In the genomic region with DNA sequence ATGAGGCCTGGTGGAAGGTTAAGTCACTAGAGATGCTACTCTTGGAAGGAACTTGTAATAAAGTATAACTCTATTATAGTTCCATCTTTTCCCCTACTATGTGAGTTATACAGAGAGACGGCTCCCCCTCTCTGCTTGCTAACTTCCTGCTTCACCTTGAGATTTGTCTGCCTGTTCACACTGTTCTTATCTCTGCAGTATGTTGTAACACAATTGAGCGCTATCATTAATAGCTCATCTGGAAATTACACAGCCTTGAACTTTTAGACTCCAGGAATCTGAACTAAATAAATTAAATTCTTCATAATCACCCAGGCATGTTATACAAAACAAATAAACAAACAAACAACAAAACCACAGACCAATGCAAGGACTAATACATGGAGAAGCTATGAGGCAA, we compare ENCODE assay signal across 25 mouse cellular contexts. TPM values are rescaled to one million over a fixed set of nuclear protein-coding genes. Genes with fewer than 3 reads are reported as not detected.
DNase-seq lines count a peak whose midpoint lies in the region; ATAC-seq and TF ChIP-seq lines count a peak whose summit lies in the region.
"Had no signal": no experiment of that assay in that cellular context is flagged by ENCODE, and none has a peak within 500 bp of the region (broad histone marks: within the 10 kb centered on the region; RNA-seq: fewer than 3 reads in every experiment).

No protein-coding gene starts in this region.

- no peaks in the 10 kb centered on the region for H3K36me3 ChIP-seq in intestine, embryonic 15.5 days
- H3K36me3 ChIP-seq in intestine, postnatal 0 days (ENCODE audit: control insufficient read depth, insufficient read depth), result no peaks in the 10 kb centered on the region
- H3K36me3 ChIP-seq in liver, adult 2 months (ENCODE audit: control insufficient read depth, insufficient read depth, low read length), result peaks cover 3% of the 10 kb centered on the region
- no peaks in the 10 kb centered on the region for H3K36me3 ChIP-seq in liver, embryonic 12.5 days
- H3K36me3 ChIP-seq in intestine, embryonic 16.5 days (ENCODE audit: control insufficient read depth, insufficient read depth, low read length), result no peaks in the 10 kb centered on the region
- H3K36me3 ChIP-seq: G1E had no signal

- H3K9me3 ChIP-seq in intestine, embryonic 15.5 days, result no peaks in the 10 kb centered on the region
- no peaks in the 10 kb centered on the region for H3K9me3 ChIP-seq in intestine, postnatal 0 days (ENCODE audit: control insufficient read depth)
- H3K9me3 ChIP-seq in liver, embryonic 12.5 days (replicated peaks), result no peaks in the 10 kb centered on the region
- H3K9me3 ChIP-seq in intestine, embryonic 16.5 days (ENCODE audit: control insufficient read depth, low read length), result no peaks in the 10 kb centered on the region

- no peaks in the 10 kb centered on the region for H3K79me2 ChIP-seq in liver, adult 2 months (ENCODE audit: control insufficient read depth, insufficient read depth, low read length)

- no peak for TF ChIP-seq CTCF in intestine, postnatal 0 days (IDR thresholded peaks at IDR 0.05; ENCODE audit: low read depth)
- TF ChIP-seq CTCF in liver, adult 2 months (IDR thresholded peaks at IDR 0.05; ENCODE audit: low read depth, low read length), result no peak

- no peak for TF ChIP-seq POLR2A in liver, adult 2 months (IDR thresholded peaks at IDR 0.05; ENCODE audit: extremely low read depth, insufficient read depth, low read length)

- ATAC-seq in intestine, embryonic 15.5 days, result peak; percentile 80
- ATAC-seq in intestine, postnatal 0 days, result no peak; the same call in 1 of the 2 replicates
- no peak for ATAC-seq in liver, embryonic 12.5 days
- peak; percentile 88 for ATAC-seq in intestine, embryonic 16.5 days
- ATAC-seq: activated CD4-positive, CD25-positive, alpha-beta regulatory T cell, adult 4 months; CD4-positive, CD25-positive, alpha-beta regulatory T cell, adult 4 months; Patski had no signal

- no peak overlapping the region for H3K9ac ChIP-seq in intestine, embryonic 15.5 days
- no peak overlapping the region for H3K9ac ChIP-seq in intestine, postnatal 0 days (ENCODE audit: low read depth, low read length)
- H3K9ac ChIP-seq in liver, adult 2 months (ENCODE audit: low read depth, low read length), result no peak overlapping the region
- no peak overlapping the region for H3K9ac ChIP-seq in liver, embryonic 12.5 days
- H3K9ac ChIP-seq in intestine, embryonic 16.5 days (ENCODE audit: low read depth, low read length), result no peak overlapping the region

- DNase-seq in liver, adult 2 months (ENCODE audit: extremely low read depth, low read depth, low spot score), result peak; percentile 74
- no peak for DNase-seq in lung, postnatal 36 days
- DNase-seq: adrenal gland, adult 2 months; adrenal gland, adult 8-10 months; adrenal gland, postnatal 10 days; adrenal gland, postnatal 14 days; adrenal gland, postnatal 25 days; adrenal gland, postnatal 36 days; B cell, adult 2 months; cerebellum, adult 11 months; cerebellum, adult 11-12 months; cerebellum, adult 18-20 months had no signal

- no peaks in the 10 kb centered on the region for H3K27me3 ChIP-seq in intestine, embryonic 15.5 days (replicated peaks)
- H3K27me3 ChIP-seq in intestine, postnatal 0 days (replicated peaks; ENCODE audit: control insufficient read depth, insufficient read depth, low read length), result no peaks in the 10 kb centered on the region
- no peaks in the 10 kb centered on the region for H3K27me3 ChIP-seq in liver, adult 2 months (ENCODE audit: control insufficient read depth, insufficient read depth, low read length)
- H3K27me3 ChIP-seq in liver, embryonic 12.5 days (replicated peaks), result no peaks in the 10 kb centered on the region
- no peaks in the 10 kb centered on the region for H3K27me3 ChIP-seq in intestine, embryonic 16.5 days (replicated peaks; ENCODE audit: control insufficient read depth, insufficient read depth, low read length)

- no peak overlapping the region for H3K27ac ChIP-seq in intestine, embryonic 15.5 days
- no peak overlapping the region for H3K27ac ChIP-seq in intestine, postnatal 0 days (ENCODE audit: low read depth, low read length)
- no peak overlapping the region for H3K27ac ChIP-seq in liver, adult 2 months (replicated peaks; ENCODE audit: insufficient read depth, low read depth, low read length)
- no peak overlapping the region for H3K27ac ChIP-seq in liver, embryonic 12.5 days
- H3K27ac ChIP-seq in intestine, embryonic 16.5 days (ENCODE audit: low read length), result no peak overlapping the region

- no peaks in the 10 kb centered on the region for H3K4me1 ChIP-seq in intestine, embryonic 15.5 days (replicated peaks)
- H3K4me1 ChIP-seq in intestine, postnatal 0 days (replicated peaks; ENCODE audit: control insufficient read depth, insufficient read depth, low read length), result no peaks in the 10 kb centered on the region
- H3K4me1 ChIP-seq in liver, adult 2 months (ENCODE audit: control insufficient read depth, insufficient read depth, low read length), result peaks cover 2% of the 10 kb centered on the region; the same call in 1 of the 2 replicates
- no peaks in the 10 kb centered on the region for H3K4me1 ChIP-seq in liver, embryonic 12.5 days
- no peaks in the 10 kb centered on the region for H3K4me1 ChIP-seq in intestine, embryonic 16.5 days (ENCODE audit: control insufficient read depth, insufficient read depth, low read length)

- WGBS in intestine, embryonic 15.5 days, result 69% methylated on average over 2 of the region's 2 CpGs
- 31% methylated on average over 2 of the region's 2 CpGs for WGBS in intestine, postnatal 0 days
- WGBS in liver, adult 2 months, result 19% methylated on average over 2 of the region's 2 CpGs
- WGBS in liver, embryonic 12.5 days (ENCODE audit: insufficient replicate concordance), result 65% methylated on average over 2 of the region's 2 CpGs
- 54% methylated on average over 2 of the region's 2 CpGs for WGBS in intestine, embryonic 16.5 days

- no peak overlapping the region for H3K4me2 ChIP-seq in intestine, embryonic 15.5 days (replicated peaks)
- H3K4me2 ChIP-seq in intestine, postnatal 0 days (replicated peaks; ENCODE audit: low read depth), result no peak overlapping the region
- no peak overlapping the region for H3K4me2 ChIP-seq in liver, embryonic 12.5 days
- H3K4me2 ChIP-seq in intestine, embryonic 16.5 days (ENCODE audit: low read depth, low read length), result no peak overlapping the region

- H3K4me3 ChIP-seq in intestine, embryonic 15.5 days (replicated peaks), result no peak overlapping the region
- H3K4me3 ChIP-seq in intestine, postnatal 0 days (ENCODE audit: low read depth, low read length), result no peak overlapping the region
- H3K4me3 ChIP-seq in liver, adult 2 months (ENCODE audit: insufficient read depth, low read depth, low read length), result no peak overlapping the region
- H3K4me3 ChIP-seq in liver, embryonic 12.5 days, result no peak overlapping the region
- no peak overlapping the region for H3K4me3 ChIP-seq in intestine, embryonic 16.5 days (ENCODE audit: low read length)

RNA-seq across cellular contexts. Expression of gene Ces1e, which starts 16.6 kb away (rescaled TPM):
- 1.7 and 2.8 TPM in 2 replicates for polyA plus RNA-seq in intestine, embryonic 15.5 days (2015; fragmentation: Nextera tagmentation; extraction: Ambion mirVana)
- polyA plus RNA-seq in intestine, postnatal 0 days (2015; fragmentation: Nextera tagmentation; extraction: Ambion mirVana), result 0.66 and 1.1 TPM in 2 replicates
- total RNA-seq in liver, adult 2 months (2014; rRNA removed), result 135 and 161 TPM in 2 replicates
- 80.8 and 82.7 TPM in 2 replicates for polyA plus RNA-seq in liver, adult 2 months (2012; rRNA removed)
- polyA plus RNA-seq in liver, embryonic 12.5 days (2016; fragmentation: Nextera tagmentation; extraction: Ambion mirVana), result 0.11 TPM in 1 of 2 replicates, not detected in the other
- polyA plus RNA-seq in intestine, embryonic 16.5 days (2015; fragmentation: Nextera tagmentation; extraction: Ambion mirVana), result 4.3 and 4.5 TPM in 2 replicates
- total RNA-seq: adrenal gland, adult 8-10 months; adrenal gland, postnatal 25 days; adrenal gland, postnatal 36 days; CH12.LX; ES-E14; G1E; MEL had no signal
- polyA plus RNA-seq: activated CD4-positive, CD25-positive, alpha-beta regulatory T cell, adult 4 months; adrenal gland, adult 2 months; brain, embryonic 14.5 days; C2C12; CD4-positive, CD25-positive, alpha-beta regulatory T cell, adult 4 months; G1E; Patski had no signal

RNA-seq across cellular contexts. Expression of gene Ces1f, which starts 33.5 kb away (rescaled TPM):
- 0.11 and 0.14 TPM in 2 replicates for polyA plus RNA-seq in intestine, embryonic 15.5 days (2015; fragmentation: Nextera tagmentation; extraction: Ambion mirVana)
- 0.59 and 0.71 TPM in 2 replicates for polyA plus RNA-seq in intestine, postnatal 0 days (2015; fragmentation: Nextera tagmentation; extraction: Ambion mirVana)
- 493 and 530 TPM in 2 replicates for total RNA-seq in liver, adult 2 months (2014; rRNA removed)
- polyA plus RNA-seq in liver, adult 2 months (2012; rRNA removed), result 222 and 270 TPM in 2 replicates
- polyA plus RNA-seq in liver, embryonic 12.5 days (2016; fragmentation: Nextera tagmentation; extraction: Ambion mirVana), result 0.11 and 0.15 TPM in 2 replicates
- 0.13 and 0.43 TPM in 2 replicates for polyA plus RNA-seq in intestine, embryonic 16.5 days (2015; fragmentation: Nextera tagmentation; extraction: Ambion mirVana)
- total RNA-seq: CH12.LX, ES-E14, G1E had no signal
- polyA plus RNA-seq: activated CD4-positive, CD25-positive, alpha-beta regulatory T cell, adult 4 months; brain, embryonic 14.5 days; C2C12; CD4-positive, CD25-positive, alpha-beta regulatory T cell, adult 4 months; G1E; Patski had no signal

RNA-seq across cellular contexts. Expression of gene Ces1d, which starts 48.4 kb away (rescaled TPM):
- polyA plus RNA-seq in intestine, embryonic 15.5 days (2015; fragmentation: Nextera tagmentation; extraction: Ambion mirVana), result 1.5 TPM in 2 replicates
- 0.14 and 0.22 TPM in 2 replicates for polyA plus RNA-seq in intestine, postnatal 0 days (2015; fragmentation: Nextera tagmentation; extraction: Ambion mirVana)
- 1,635 and 2,448 TPM in 2 replicates for total RNA-seq in liver, adult 2 months (2014; rRNA removed)
- 539 and 606 TPM in 2 replicates for polyA plus RNA-seq in liver, adult 2 months (2012; rRNA removed)
- 1.5 and 1.8 TPM in 2 replicates for polyA plus RNA-seq in liver, embryonic 12.5 days (2016; fragmentation: Nextera tagmentation; extraction: Ambion mirVana)
- polyA plus RNA-seq in intestine, embryonic 16.5 days (2015; fragmentation: Nextera tagmentation; extraction: Ambion mirVana), result 1.2 and 1.4 TPM in 2 replicates
- total RNA-seq: CH12.LX, ES-E14, G1E, MEL had no signal
- polyA plus RNA-seq: activated CD4-positive, CD25-positive, alpha-beta regulatory T cell, adult 4 months; brain, embryonic 14.5 days; C2C12; CD4-positive, CD25-positive, alpha-beta regulatory T cell, adult 4 months; G1E; Patski had no signal

Comparison
In these comparisons a context has a peak if more than half of its experiments do, and no peak if none do; other contexts are left out.
1. ATAC-seq: peak in intestine, embryonic 15.5 days (single experiment) and intestine, embryonic 16.5 days (single experiment); none in intestine, postnatal 0 days (single experiment) and liver, embryonic 12.5 days (single experiment).
2. RNA of gene Ces1e, which starts 16.6 kb away (polyA plus RNA-seq): 80.8 to 82.7 TPM in liver, adult 2 months; 4.3 to 4.5 TPM in intestine, embryonic 16.5 days, 1.7 to 2.8 TPM in intestine, embryonic 15.5 days, 0.66 to 1.1 TPM in intestine, postnatal 0 days and 0.11 TPM in liver, embryonic 12.5 days; every median in the first group is over 10 times any median in the second.
3. RNA of gene Ces1f, which starts 33.5 kb away (polyA plus RNA-seq): 222 to 270 TPM in liver, adult 2 months; 0.59 to 0.71 TPM in intestine, postnatal 0 days, 0.11 to 0.15 TPM in liver, embryonic 12.5 days, 0.11 to 0.14 TPM in intestine, embryonic 15.5 days and 0.13 to 0.43 TPM in intestine, embryonic 16.5 days; every median in the first group is over 100 times any median in the second.
4. RNA of gene Ces1d, which starts 48.4 kb away (polyA plus RNA-seq): 539 to 606 TPM in liver, adult 2 months; 1.5 to 1.8 TPM in liver, embryonic 12.5 days, 1.5 TPM in intestine, embryonic 15.5 days, 1.2 to 1.4 TPM in intestine, embryonic 16.5 days and 0.14 to 0.22 TPM in intestine, postnatal 0 days; every median in the first group is over 100 times any median in the second.